Mouse (Mus musculus) spleen, adult 2 months (tissue): ENCODE results near the gene Pknox2. TPM values are rescaled to one million over a fixed set of nuclear protein-coding genes. Genes with fewer than 3 reads are reported as not detected.

ENCODE experiments used
- DNase-seq, 2 experiments: peaks; one replicate each; pipeline versions ENCODE4 v3.0.0 to v3.0.0-alpha.2; 2012 to 2021; ENCODE audit warnings: low spot score in 2 of 2, low read depth in 1 of 2
- H3K27ac ChIP-seq: fragments of 200-500 bp; 2 replicates; pipeline ENCODE4 v1.5.1; 2012; ENCODE audit warnings: low read length, inconsistent platforms; ENCODE audit not compliant: insufficient read depth
- H3K27me3 ChIP-seq: fragments of 200-500 bp; 2 replicates; pipeline ENCODE4 v1.6.1; 2012; ENCODE audit warnings: mild to moderate bottlenecking, moderate library complexity, low read length, inconsistent platforms; ENCODE audit not compliant: control insufficient read depth, insufficient read depth
- H3K36me3 ChIP-seq: fragments of 200-500 bp; 2 replicates; pipeline ENCODE4 v1.6.1; 2012; ENCODE audit warnings: mild to moderate bottlenecking, low read length, inconsistent platforms; ENCODE audit not compliant: control insufficient read depth, insufficient read depth
- H3K4me1 ChIP-seq: fragments of 200-500 bp; 2 replicates; pipeline ENCODE4 v1.6.1; 2011; ENCODE audit warnings: inconsistent platforms; ENCODE audit not compliant: control insufficient read depth, insufficient read depth, insufficient read length
- H3K4me3 ChIP-seq: fragments of 200-500 bp; 2 replicates; pipeline ENCODE4 v1.5.1; 2011; ENCODE audit warnings: mild to moderate bottlenecking, inconsistent platforms; ENCODE audit not compliant: insufficient read depth, insufficient read length; ENCODE audit errors: extremely low read depth
- CTCF ChIP-seq: fragments of 200-500 bp; IDR thresholded peaks from 2 replicates; pipeline ENCODE4 v1.5.1; 2011; ENCODE audit warnings: mild to moderate bottlenecking, inconsistent platforms; ENCODE audit not compliant: insufficient read depth, insufficient read length, insufficient replicate concordance; ENCODE audit errors: extremely low read depth
- POLR2A ChIP-seq: fragments of 200-500 bp; IDR thresholded peaks from 2 replicates; pipeline ENCODE4 v1.6.1; 2011; ENCODE audit warnings: low read depth, low read length, inconsistent platforms
- WGBS: fragments of 180-500 bp; shearing (Covaris S2); methylation state at CpG from one replicate; pipeline ENCODE4 v1.1.7; 2018; 5-methylcytosine and 5-hydroxymethylcytosine counted together
- polyA plus RNA-seq: library from polyadenylated mRNA; depleted of rRNA; stranded (reverse); fragments of >200 nt; gene quantifications from 2 replicates; pipeline ENCODE4 v1.2.3, GENCODE M21; 2012

Pknox2 gene
- polyA plus RNA-seq, 1 experiment = 2.9 TPM

- no peaks in the 10 kb centered on the region for H3K36me3 ChIP-seq
- DNase-seq = no peak
- no peak overlapping the region for H3K4me3 ChIP-seq
- H3K27ac ChIP-seq = no peak overlapping the region
- WGBS = 76% methylated on average over 6 of the region's 6 CpGs
- no peak for TF ChIP-seq CTCF
- TF ChIP-seq POLR2A = no peak
- no peaks in the 10 kb centered on the region for H3K27me3 ChIP-seq
- no peaks in the 10 kb centered on the region for H3K4me1 ChIP-seq
Measured at GRCm38 (mm10) chr9:36893413-36893990, 253.7 kb downstream of the Pknox2 start.

DNA sequence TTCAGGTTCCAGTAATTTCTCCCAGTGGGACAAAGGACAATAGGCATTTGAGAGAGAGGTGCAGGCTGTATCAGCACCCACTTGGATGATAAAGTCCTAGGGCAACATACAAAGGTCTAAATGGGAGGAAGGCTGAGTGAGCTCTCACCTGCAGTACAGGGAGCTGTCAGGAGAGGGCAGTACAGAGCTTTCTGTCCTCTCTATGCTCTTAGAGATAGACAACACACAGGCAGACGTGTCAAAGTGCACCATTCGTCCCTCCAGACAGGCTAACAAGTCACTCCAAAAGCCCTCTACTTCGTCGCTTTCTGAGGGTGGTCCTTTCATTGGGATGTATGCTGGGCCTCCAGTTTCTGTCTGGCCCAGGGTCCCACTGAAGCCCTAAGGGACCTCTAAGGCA is 256.7 kb downstream of the Pknox2 start:
- no peak for DNase-seq
- WGBS = 48% methylated on average over 4 of the region's 4 CpGs
- Histone ChIP-seq H3K36me3 (no peaks in the 10 kb centered on the region), H3K27me3 (no peaks in the 10 kb centered on the region), H3K4me3 (no peak overlapping the region), H3K4me1 (no peaks in the 10 kb centered on the region), H3K27ac (no peak overlapping the region)
- TF ChIP-seq CTCF (peak; percentile 14; the same call in 1 of the 2 replicates), POLR2A (no peak)

DNA sequence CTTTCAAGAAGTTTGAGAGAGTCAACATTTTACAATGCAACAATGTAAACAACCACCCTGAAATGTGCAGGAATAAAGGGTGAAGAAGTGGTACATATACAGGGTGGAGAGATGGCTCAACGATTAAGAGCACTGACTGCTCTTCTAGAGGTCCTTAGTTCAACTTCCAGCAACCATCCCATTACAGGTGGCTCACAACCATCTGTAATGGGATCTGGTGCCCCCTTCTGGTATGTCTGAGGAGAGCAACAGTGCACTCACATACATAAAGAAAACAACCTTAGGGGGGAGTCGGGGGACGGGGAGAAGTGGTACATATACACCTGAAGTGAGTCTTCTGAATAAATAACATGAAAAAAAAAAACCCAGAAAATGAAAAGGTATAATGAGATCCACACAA is 262.0 kb downstream of the Pknox2 start:
- Histone ChIP-seq H3K36me3 (no peaks in the 10 kb centered on the region), H3K27ac (no peak overlapping the region), H3K27me3 (no peaks in the 10 kb centered on the region), H3K4me3 (no peak overlapping the region), H3K4me1 (no peaks in the 10 kb centered on the region)
- DNase-seq = no peak
- TF ChIP-seq POLR2A (no peak), CTCF (no peak)
- 67% methylated on average over 3 of the region's 3 CpGs for WGBS

- H3K4me3 ChIP-seq = no peak overlapping the region
- no peak for TF ChIP-seq POLR2A
- TF ChIP-seq CTCF = no peak
Measured at GRCm38 (mm10) chr9:36883569-36883968, 263.6 kb downstream of the Pknox2 start.

GRCm38 (mm10) chr9:36882034-36882745 is 265.0 kb downstream of the Pknox2 start:
- Histone ChIP-seq H3K36me3 (no peaks in the 10 kb centered on the region), H3K4me3 (no peak overlapping the region), H3K27ac (no peak overlapping the region), H3K4me1 (no peaks in the 10 kb centered on the region), H3K27me3 (no peaks in the 10 kb centered on the region)
- WGBS = 52% methylated on average over 8 of the region's 8 CpGs
- no peak for TF ChIP-seq POLR2A
- no peak for DNase-seq

More at GRCm38 (mm10) chr9:36883569-36883968, 263.6 kb downstream of the Pknox2 start:
- WGBS = 68% methylated on average over 3 of the region's 3 CpGs
- H3K27ac ChIP-seq = no peak overlapping the region
- DNase-seq = no peak
- no peaks in the 10 kb centered on the region for H3K27me3 ChIP-seq
- no peaks in the 10 kb centered on the region for H3K36me3 ChIP-seq
- H3K4me1 ChIP-seq = no peaks in the 10 kb centered on the region

DNA sequence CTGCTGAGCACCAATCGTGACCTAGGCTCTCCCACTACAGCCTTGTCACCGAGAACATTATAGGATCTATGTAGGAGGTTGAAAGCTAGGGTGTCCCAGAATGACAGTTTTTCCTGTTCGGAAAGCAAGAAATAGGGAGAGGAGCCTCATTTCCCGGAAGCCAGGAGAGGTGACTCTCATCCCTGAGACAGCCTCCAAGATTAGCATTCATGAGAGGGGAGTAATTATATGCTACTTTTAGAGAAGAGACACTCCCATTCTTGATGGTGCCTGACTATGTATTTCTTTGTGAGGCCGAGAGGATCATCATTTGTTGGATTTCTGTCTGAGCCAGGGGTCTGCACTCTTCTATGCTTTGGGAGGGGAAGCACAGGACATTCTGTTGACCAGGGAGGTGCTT is 265.6 kb downstream of the Pknox2 start:
- Histone ChIP-seq H3K4me1 (no peaks in the 10 kb centered on the region), H3K36me3 (no peaks in the 10 kb centered on the region), H3K27ac (no peak overlapping the region), H3K4me3 (no peak overlapping the region), H3K27me3 (no peaks in the 10 kb centered on the region)
- no peak for DNase-seq
- TF ChIP-seq POLR2A = no peak
- no peak for TF ChIP-seq CTCF
- 80% methylated on average over 5 of the region's 5 CpGs for whole genome bisulfite sequencing

- H3K27ac ChIP-seq = no peak overlapping the region
- DNase-seq = no peak
- no peaks in the 10 kb centered on the region for H3K27me3 ChIP-seq
- H3K4me1 ChIP-seq = no peaks in the 10 kb centered on the region
- TF ChIP-seq POLR2A (no peak), CTCF (no peak)
- H3K4me3 ChIP-seq = no peak overlapping the region
- H3K36me3 ChIP-seq = no peaks in the 10 kb centered on the region
Measured at GRCm38 (mm10) chr9:36876787-36877186, 270.4 kb downstream of the Pknox2 start.
